Mouse (Mus musculus): Measurements from ENCODE around the gene Gpkow. TPM values are rescaled to one million over a fixed set of nuclear protein-coding genes. Genes with fewer than 3 reads are reported as not detected.

Gene Gpkow
- 10 to 100 TPM; 52.4 to 61.9 TPM for total RNA-seq (2023)

DNA sequence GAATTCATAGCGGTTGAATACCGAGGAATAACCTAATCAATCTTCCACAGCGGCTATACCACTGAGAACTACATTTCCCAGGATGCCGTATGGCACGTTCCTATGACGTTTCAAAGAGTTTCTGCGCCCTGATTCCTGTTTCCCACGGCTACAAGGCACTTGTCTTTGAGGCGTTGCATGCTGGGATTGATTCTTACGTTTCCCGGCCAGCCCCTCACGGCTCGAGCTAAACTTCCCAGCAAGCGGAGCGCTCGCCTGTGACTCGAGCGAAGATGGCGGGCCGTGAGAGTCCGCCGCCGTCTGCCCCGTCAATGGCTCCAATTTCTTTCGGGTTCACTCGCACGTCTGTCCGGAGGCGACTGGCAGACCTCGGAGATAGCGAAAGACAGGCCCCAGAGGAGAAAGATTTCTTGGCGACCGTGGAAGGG, at the start of gene Gpkow:
Gene Gpkow, plus strand, starts transcription at position 178 of the 428 bp plus-strand sequence.

GRCm38 (mm10) chrX:7657221-7657639, 39.7 kb upstream of the Gpkow start, which contains the start of gene Prickle3:
Prickle3 (plus strand) TSS chrX:7657260.

DNA sequence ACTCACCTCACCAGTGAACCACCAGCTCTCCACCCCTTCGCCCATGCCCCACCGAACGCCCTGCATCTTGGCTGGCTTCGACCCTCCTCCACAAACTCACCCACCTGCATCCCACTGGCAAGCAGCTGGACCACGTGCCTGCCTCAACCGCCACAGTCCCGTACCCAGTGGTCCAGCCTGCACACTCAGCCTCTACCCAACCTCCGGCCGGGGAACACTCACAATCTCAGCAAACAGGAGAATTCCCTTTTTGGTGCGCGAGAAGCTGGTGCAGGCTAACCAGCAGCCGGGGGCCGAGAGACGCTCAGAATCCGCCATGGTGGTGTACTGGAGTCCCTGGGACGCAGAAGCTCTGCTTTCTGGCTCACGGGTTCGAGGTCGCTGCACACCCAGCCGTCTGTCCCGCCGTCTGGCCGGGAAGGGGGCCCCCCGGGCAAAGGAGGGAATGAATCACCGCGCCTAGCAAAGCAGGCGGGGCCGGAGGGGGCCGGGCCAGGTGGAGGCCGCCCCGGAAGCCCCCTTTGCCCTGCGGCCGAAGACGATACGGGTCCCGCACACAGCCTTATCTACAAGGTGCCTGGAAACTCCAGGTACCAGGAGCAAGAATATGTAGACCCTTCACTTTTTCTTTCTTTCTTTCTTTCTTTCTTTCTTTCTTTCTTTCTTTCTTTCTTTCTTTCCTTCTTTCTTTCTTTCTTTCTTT, 25.9 kb upstream of the Gpkow start, which contains the start of gene Plp2:
Gene Plp2, minus strand, starts transcription at position 470 of the 703 bp plus-strand sequence.

GRCm38 (mm10) chrX:7680864-7681263, 16.1 kb upstream of the Gpkow start, which contains the start of gene Magix:
Magix (minus strand) TSS chrX:7681251.

DNA sequence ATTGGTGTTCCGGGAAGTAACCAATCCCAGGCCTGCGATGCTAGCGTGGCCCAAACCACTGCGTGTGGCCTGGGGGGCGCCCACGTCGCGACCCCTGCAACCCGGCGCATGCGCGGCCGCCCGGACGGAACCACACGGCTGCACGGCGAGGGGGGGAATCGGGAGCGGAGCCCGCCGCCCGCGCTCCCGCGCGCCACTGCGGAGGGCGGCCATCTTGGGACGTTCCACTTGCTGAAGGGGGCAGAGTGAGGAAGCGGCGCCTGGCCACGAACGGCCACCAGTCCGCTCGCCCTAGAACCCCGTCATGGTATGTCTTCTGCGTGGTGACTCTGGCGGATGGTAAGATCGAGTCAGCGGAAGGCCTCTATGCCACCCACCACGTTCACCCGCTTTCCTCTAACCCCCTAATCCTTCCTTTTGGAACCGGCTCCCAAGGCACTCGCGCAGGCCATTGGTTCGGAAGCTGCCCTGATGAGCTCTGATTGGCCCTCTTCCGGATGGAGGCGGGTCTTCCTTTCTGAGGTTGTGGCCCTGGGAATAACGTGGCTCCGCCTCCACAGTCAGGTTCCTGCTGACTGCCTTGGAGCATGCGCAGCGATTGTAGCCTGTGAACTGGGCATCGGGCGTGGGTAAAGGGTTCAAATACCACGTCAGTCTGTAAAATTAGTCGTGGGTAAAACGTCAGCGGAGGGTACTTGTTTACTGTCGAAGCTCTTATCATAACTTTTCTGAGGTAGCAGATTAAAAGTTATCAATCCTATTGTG, 17.4 kb downstream of the Gpkow start, which contains the start of gene Wdr45:
Gene Wdr45, plus strand, starts transcription at position 199 of the 765 bp plus-strand sequence.

GRCm38 (mm10) chrX:7721514-7722281, 24.8 kb downstream of the Gpkow start, which contains the start of gene Gm45208:
Gm45208 (plus strand) TSS chrX:7722245.

GRCm38 (mm10) chrX:7728215-7728921, 31.4 kb downstream of the Gpkow start, which contains the start of gene Praf2:
Praf2 (plus strand) TSS chrX:7728439.

GRCm38 (mm10) chrX:7750432-7751116, 53.6 kb downstream of the Gpkow start, which contains the start of gene Ccdc120:
Ccdc120 (minus strand) TSS chrX:7750905.

Other genes starting within 250 kb of the Gpkow start
- gene Foxp3, start 123.5 kb upstream of the Gpkow start, total RNA-seq (2023) = not detected
- gene Ppp1r3f, start 122.8 kb upstream of the Gpkow start, total RNA-seq (2023) = 1 to 10 TPM; 5.3 to 6.6 TPM
- 10 to 100 TPM; 19.4 to 23.0 TPM for gene Ccdc22, start 91.6 kb upstream of the Gpkow start, total RNA-seq (2023)
- gene Cacna1f, start 90.0 kb upstream of the Gpkow start, total RNA-seq (2023) = not detected
- under 1 TPM; 0.55 to 0.56 TPM for gene Syp, start 58.7 kb upstream of the Gpkow start, total RNA-seq (2023)
- 10 to 100 TPM; 34.3 to 35.7 TPM for gene Prickle3, start 39.9 kb upstream of the Gpkow start, total RNA-seq (2023)
- 100 to 1,000 TPM; 105 to 109 TPM for gene Plp2, start 25.7 kb upstream of the Gpkow start, total RNA-seq (2023)
- gene Magix, start 15.9 kb upstream of the Gpkow start, total RNA-seq (2023) = not detected
- 10 to 100 TPM; 70.0 to 71.3 TPM for gene Wdr45, start 17.2 kb downstream of the Gpkow start, total RNA-seq (2023)
- not detected for gene Gm45208, start 25.1 kb downstream of the Gpkow start, total RNA-seq (2023)
- 10 to 100 TPM; 13.6 to 14.4 TPM for gene Praf2, start 31.3 kb downstream of the Gpkow start, total RNA-seq (2023)
- gene Ccdc120, start 53.8 kb downstream of the Gpkow start, total RNA-seq (2023) = not detected
- 10 to 100 TPM; 27.3 to 33.5 TPM for gene Tfe3, start 65.4 kb downstream of the Gpkow start, total RNA-seq (2023)
- 100 to 1,000 TPM; 274 to 300 TPM for gene Gripap1, start 92.6 kb downstream of the Gpkow start, total RNA-seq (2023)
- gene Kcnd1, start 125.2 kb downstream of the Gpkow start, total RNA-seq (2023) = 1 to 10 TPM in 1 of 2 experiments, under 1 TPM in 1; 0.59 to 2.3 TPM
- gene Otud5, start 144.2 kb downstream of the Gpkow start, total RNA-seq (2023) = 100 to 1,000 TPM; 180 to 210 TPM
- 10 to 100 TPM; 35.7 to 59.2 TPM for gene Pim2, start 181.1 kb downstream of the Gpkow start, total RNA-seq (2023)
- gene Slc35a2, start 186.9 kb downstream of the Gpkow start, total RNA-seq (2023) = 10 to 100 TPM; 30.9 to 34.8 TPM
- 100 to 1,000 TPM; 121 to 128 TPM for gene Pqbp1, start 202.1 kb downstream of the Gpkow start, total RNA-seq (2023)
- gene Timm17b, start 202.2 kb downstream of the Gpkow start, total RNA-seq (2023) = 10 to 100 TPM; 59.7 to 62.1 TPM
- not detected for gene Gm10491, start 210.7 kb downstream of the Gpkow start, total RNA-seq (2023)
- not detected for gene Gm10490, start 212.4 kb downstream of the Gpkow start, total RNA-seq (2023)
- gene Pcsk1n, start 222.7 kb downstream of the Gpkow start, total RNA-seq (2023) = not detected
- gene Eras, start 231.5 kb downstream of the Gpkow start, total RNA-seq (2023) = not detected